Mouse (Mus musculus) heart, postnatal 25 days (tissue): ENCODE data around the gene Hacl1. TPM values are rescaled to one million over a fixed set of nuclear protein-coding genes. Genes with fewer than 3 reads are reported as not detected.

Experiments
- DNase-seq: peaks from one replicate; pipeline ENCODE4 v3.0.0; 2022; ENCODE audit warnings: low spot score
- intact Hi-C: fragments of 180-260 bp; cut with DNase I; formaldehyde crosslinking; loops from one replicate; pipeline ENCODE4 v1.15.1; 2025
- total RNA-seq, 2 experiments: library from RNA; stranded (reverse); gene quantifications; 2 replicates each; pipeline ENCODE4 v1.2.3; 2021

The Hacl1 gene
- total RNA-seq, 2 experiments from 2014 or later: 5.7 to 13.6 TPM

GRCm38 (mm10) chr14:31663376-31664099 is 22.5 kb upstream of the Hacl1 start:
- no peak for DNase-seq
- intact Hi-C loops: no loop called here

- intact Hi-C loops: no loop called here
- peak; percentile 89 for DNase-seq
Observed at GRCm38 (mm10) chr14:31662555-31663211, 21.6 kb upstream of the Hacl1 start.

- DNase-seq: peak; percentile 79
- intact Hi-C loops: no loop called here
Observed at GRCm38 (mm10) chr14:31661671-31662554, 20.8 kb upstream of the Hacl1 start.

GRCm38 (mm10) chr14:31660312-31661093 is 19.4 kb upstream of the Hacl1 start:
- no peak for DNase-seq
- intact Hi-C loops: no loop called here

DNA sequence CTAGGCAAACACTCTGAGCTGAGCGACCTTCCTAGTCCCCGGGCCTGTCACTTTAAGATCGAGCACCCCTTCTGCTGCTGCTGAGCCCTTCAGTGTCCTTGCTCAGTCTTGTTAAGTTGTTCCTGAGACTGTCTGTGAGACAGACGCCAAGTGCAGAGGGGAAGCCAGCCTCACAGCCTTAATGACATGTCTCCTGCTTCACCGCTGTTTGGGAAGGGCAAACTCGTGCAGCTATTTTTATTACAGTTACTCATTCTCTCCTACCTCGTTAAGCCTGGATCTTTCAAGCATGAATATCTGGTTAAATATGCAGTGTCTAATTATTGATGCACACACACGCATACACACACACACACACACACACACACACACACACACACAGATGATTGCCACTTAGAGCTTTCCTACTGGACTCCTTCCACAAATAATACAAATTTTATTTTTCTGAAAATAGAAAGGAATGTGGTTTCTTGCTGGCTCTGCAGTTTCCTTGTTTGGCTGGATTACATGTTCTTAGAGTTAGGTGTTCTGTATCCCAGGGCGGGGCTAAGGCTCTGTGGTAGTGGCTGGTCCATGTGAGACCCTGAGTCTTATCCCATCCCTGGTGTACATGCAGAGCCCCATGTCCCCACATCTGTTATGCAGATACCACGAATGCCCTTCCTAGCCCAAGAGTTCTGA is 18.6 kb upstream of the Hacl1 start:
- peak; percentile 53 for DNase-seq
- intact Hi-C loops: loop anchor here (5.0 kb wide), 4 partner anchors 68 to 418 kb away; no protein-coding TSS in a partner anchor

DNA sequence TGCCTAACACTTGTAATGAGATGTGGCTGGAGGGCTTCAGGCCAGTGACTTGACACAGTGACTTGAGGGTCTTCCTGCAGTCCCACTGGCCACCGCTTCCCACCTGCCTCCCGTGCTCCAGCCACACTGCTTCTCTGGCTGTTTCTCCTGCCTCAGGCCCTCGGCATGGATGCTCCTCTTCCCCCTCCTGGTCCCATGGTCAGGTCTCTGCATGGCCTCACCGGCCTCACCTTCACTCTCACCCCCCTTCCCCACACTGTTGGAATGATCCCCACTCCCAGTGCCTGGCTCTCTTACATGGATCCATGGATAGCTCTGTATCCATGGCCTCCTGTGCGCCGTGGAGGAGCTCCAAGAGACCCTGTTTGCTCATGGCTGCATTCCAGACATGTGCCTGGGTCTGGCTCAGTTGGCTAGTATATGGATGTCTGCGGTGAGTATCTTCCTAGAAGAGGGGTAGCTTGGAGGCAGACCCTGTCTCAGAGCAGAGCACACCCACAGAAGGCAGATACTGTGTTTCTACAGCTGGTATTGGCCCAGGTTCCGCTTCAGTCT is 17.1 kb upstream of the Hacl1 start:
- DNase-seq: no peak
- intact Hi-C loops: loop anchor here (5.0 kb wide), 4 partner anchors 69 to 419 kb away; no protein-coding TSS in a partner anchor

- no peak for DNase-seq
- intact Hi-C loops: loop anchor here (1.0 to 5.0 kb wide), 5 partner anchors 70 to 420 kb away; no protein-coding TSS in a partner anchor
Observed at GRCm38 (mm10) chr14:31656857-31657645, 16.0 kb upstream of the Hacl1 start.

DNA sequence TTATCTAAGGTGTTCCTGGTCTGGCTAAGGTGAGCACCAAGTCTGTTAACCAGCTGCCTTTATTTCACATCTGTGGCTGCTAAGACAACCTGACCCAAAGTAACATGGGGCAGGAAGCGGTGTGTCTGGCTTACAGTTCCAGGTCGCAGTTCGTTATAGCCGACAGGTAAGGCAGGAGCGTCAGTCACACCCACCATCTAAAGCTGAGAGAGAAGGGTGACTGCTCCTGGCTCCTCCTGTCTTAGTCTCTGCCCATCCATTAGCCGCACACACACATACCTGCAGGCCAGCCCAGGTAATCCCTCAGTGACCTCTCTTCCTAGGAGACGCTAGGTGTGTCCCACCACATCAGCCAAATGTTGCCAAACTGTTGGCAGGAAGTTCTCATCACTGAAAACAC is 15.3 kb upstream of the Hacl1 start:
- intact Hi-C loops: loop anchor here (1.0 to 5.0 kb wide), 5 partner anchors 71 to 421 kb away; no protein-coding TSS in a partner anchor
- DNase-seq: no peak

DNA sequence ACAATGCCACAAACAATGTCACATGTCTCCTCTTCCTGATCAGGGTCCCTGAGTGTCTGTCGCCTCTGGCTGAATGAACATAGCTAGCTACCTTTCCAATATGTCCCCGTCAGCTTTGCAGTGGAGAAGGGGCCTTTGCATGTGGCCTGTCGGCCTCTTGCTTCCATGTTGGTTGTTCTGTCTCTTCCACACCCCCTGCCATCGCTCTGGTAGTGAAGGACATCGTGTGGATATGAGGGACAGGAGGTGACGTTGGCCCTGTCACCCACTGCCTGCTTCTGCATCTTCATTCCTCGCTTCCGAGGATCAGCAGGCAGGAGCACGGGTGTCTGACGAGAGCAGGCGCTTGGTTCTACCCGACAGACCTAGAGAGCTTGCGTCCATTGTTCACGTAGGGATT is 14.3 kb upstream of the Hacl1 start:
- intact Hi-C loops: loop anchor here (5.0 kb wide), 4 partner anchors 72 to 422 kb away; no protein-coding TSS in a partner anchor
- DNase-seq: no peak

DNA sequence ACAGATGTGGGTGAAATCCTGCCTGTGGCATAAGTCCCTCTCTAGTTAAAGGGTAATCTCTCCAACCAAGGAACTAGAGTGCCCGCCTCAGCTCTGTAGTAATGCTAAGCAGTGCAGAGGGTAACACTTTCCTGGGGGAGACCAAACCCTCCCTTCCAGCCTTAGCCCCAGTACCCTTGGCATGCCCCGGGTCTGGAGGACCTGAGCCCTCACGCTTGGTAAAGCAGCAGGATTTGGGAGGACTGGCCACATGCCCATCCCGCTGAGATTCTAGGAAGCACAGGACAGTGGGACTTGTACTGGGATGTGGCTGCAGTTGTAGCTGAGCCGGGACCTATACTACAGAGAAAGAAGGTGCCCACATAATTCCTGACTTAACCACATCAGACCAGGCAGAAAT is 13.7 kb upstream of the Hacl1 start:
- intact Hi-C loops: loop anchor here (5.0 kb wide), 4 partner anchors 72 to 422 kb away; no protein-coding TSS in a partner anchor
- no peak for DNase-seq

- DNase-seq: no peak
- intact Hi-C loops: no loop called here
Observed at GRCm38 (mm10) chr14:31653101-31653875, 12.2 kb upstream of the Hacl1 start.

GRCm38 (mm10) chr14:31652624-31653023 is 11.5 kb upstream of the Hacl1 start:
- DNase-seq: no peak
- intact Hi-C loops: no loop called here

GRCm38 (mm10) chr14:31652106-31652505 is 11.0 kb upstream of the Hacl1 start:
- no peak for DNase-seq
- intact Hi-C loops: no loop called here

DNA sequence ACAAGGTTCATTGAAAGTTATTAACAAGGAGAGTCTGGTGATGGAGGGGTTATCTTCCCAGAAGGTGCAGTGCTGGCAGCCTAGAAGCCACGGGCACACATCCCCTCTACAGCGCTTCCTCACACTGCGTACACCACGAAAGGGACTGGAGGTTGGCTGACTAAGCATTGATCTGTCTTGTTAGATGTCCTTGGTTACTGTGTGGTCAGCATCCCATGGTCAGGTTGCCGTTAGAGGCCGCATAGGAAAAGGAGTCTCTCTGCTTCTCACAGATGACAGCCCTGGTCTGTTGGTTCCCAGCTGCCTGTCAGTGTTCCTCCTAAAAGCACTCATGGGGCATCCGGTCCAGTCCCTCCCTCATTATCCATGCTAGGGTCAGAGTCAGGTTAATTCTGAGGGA is 10.1 kb upstream of the Hacl1 start:
- intact Hi-C loops: no loop called here
- no peak for DNase-seq

- no peak for DNase-seq
- intact Hi-C loops: no loop called here
Observed at GRCm38 (mm10) chr14:31650347-31650746, 9.3 kb upstream of the Hacl1 start.

- DNase-seq: no peak
- intact Hi-C loops: no loop called here
Observed at GRCm38 (mm10) chr14:31647991-31648390, 6.9 kb upstream of the Hacl1 start.

GRCm38 (mm10) chr14:31645920-31646319 is 4.8 kb upstream of the Hacl1 start:
- DNase-seq: no peak
- intact Hi-C loops: no loop called here
